Mouse (Mus musculus) fat pad, adult 2 months (tissue): ENCODE measurements around the gene Slc4a4.

Experiments used
- DNase-seq: peaks from one replicate; pipeline ENCODE4 v3.0.0-alpha.2; 2011; ENCODE audit warnings: low read depth, low spot score; ENCODE audit errors: extremely low read depth

Slc4a4 gene

DNA sequence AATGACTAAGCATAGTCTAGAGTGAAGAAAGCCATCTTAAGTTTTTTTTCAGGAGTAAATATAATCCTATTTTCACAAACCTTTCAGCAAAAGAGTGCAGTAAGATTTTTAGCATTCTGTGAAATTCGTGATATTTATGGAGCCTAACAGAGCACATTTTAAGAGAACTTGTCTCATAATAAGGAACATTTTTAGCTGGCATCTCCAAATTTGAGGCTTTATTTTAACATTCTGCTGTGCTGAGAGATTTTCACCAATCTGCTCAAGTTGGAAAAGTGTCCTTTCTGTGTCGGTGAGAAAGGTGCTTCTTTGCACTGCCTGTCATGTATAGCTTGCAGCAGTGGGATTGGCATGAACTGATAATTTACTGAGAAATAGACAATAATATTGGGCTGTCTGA lies 255.1 kb downstream of the Slc4a4 start:
- no peak for DNase-seq

DNA sequence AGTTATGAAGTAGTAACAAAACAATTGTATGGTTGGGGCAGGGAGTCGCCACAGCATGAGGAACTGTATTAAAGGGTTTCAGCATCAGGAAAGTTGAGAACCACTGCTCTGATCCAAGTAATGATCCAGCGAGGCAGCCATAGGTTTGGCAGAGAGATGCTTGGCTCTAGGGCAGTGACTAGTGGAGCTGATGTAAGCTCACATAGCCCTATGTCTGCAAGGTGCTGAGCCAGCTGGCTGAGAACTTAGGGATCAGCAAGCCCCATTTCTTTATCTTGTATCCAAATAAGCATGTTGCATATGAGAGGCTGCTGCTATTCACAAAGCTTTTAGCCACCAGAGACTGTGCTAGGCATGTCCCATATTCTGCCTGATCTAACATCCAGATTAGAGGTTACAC lies 259.7 kb downstream of the Slc4a4 start:
- DNase-seq, result no peak

DNA sequence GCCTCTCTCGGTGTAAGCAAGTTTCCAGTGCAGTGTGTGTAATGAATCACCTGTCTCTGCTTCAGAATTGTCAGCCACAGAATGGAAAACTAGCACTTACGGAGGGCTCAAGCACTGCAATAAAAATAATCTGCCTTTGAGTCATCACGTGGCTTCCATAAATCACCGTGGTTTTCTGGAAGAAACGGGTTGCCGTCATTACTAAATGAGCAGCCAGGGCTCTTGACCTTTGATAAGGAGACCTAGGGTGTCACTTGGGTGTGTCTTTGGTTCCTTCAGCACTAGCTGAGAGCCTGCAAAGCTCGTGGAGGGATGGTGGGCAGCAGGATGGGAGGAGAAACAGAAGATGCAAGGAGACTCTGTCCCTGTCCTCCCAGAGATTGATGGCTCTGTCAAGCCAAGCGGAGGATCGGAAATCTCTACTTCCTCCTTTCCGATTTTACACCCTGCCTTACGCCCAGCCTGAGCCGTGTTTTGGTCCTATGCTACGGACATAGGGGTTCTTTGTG lies 260.7 kb downstream of the Slc4a4 start:
- DNase-seq, result no peak

DNA sequence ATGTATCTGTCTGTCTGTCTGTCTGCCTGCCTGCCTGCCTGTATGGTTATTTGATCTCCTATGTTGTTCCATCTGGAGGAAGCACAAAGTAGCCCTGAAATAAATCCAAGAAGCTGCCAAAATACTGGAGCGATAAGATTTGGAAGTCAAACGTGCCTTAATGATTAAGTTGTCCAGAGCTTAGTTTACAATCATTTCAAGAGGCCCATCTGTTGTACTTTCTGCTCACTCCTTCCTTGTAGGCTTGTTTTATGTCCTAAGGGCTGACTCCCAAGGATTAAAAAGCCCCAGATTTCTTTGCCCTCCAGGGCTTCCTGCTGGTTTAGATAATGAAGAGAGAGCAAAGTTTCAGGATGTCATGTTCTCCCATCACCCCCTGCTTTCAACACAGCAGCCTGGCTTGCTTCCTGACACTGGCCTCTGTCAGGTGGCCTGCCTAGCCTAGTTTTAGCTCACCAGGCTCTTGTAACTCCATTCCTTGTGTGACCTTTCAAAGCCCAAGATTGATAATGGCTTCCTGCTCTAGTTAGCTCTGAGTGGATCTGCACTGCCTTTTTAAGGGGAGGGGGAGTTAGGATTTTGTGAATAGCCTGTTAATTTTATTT lies 262.9 kb downstream of the Slc4a4 start:
- no peak for DNase-seq

GRCm38 (mm10) chr5:89151076-89151475 lies 264.5 kb downstream of the Slc4a4 start:
- no peak for DNase-seq

DNA sequence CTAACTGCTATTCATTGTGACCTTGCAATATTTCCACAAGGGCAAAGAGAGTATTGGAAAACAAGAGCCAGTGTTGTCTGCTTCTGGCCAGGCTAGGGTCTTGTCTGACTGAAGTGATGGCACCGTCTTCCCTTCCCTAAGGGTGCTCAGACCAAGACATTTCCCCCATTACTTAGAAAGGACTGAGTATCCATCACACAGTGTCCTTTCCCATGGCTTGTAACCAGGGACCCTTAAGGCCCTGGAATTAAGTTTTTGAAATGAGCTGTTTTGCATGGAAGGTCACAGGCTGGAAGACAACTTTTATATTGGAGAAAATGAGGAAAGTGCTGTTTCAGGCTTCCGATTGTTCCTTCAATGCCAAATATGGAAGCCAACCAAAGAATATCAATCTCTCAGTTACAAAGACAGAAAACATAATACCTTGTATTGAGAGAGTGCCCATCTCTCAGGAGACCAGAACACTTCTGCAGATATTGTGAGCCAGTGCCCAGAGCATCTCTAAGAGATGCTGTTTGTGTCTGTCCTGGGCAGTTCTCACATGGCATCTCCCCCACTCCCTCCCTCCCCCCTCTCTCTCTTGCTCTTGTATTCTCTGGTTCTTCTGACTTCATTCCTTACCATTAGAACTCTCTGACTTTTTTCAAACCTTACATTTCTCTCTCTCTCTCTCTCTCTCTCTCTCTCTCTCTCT lies 284.6 kb downstream of the Slc4a4 start:
- no peak for DNase-seq

GRCm38 (mm10) chr5:89190063-89190462 lies 303.4 kb downstream of the Slc4a4 start:
- DNase-seq, result no peak

DNA sequence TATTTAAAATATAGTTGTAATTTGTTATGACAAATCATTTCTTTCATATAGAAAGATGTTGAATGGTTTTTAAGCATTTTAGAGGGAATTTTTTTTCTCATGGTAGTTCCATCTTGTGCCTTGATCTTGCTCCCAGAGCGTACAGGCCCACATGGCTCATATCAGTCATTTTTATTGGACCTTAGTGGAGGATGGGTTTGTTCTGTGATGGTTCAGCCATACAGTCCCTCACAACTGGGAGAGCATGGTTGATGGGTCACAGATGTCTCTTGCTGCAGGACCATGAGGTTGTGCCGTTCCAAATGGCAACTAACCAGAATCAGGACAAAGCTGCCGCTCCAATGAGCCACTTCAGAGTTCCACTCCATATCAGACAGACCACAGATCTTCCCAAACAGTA lies 308.0 kb downstream of the Slc4a4 start:
- DNase-seq, result no peak

GRCm38 (mm10) chr5:89198501-89198900 lies 311.9 kb downstream of the Slc4a4 start:
- no peak for DNase-seq

DNA sequence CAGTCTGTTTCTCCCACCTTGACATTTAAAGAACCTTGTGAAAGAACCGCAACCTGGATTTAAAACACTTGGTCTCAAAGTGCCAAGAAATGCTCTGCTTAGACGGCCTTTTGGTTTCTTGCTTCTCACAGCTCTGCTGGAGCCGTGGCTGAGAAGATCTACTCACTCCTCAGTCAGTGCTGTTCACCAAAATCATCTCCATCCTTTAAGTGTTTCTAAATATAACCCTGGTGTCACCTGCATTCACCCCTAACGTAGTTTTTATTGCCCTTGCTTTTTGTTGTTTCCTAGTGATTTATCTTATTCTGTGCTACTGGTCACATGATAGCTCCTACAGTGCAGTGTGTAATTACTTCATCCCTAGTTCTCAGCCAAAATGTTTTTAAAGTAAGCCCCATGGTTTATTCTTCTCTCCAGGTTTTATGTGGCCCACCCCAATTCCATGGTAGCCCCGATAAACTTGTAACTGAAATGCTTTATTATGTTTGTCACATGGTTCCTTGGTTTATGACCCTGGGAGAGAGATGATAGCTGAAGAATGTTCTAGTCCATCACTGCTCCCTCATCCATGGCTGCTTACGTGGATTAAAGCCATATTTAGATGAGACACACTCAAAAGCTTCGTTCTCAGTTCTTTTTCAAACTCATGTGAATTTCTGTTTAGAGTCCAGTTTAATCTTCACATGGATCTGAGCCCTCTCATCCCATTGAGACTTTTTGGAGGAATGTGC lies 323.5 kb downstream of the Slc4a4 start:
- no peak for DNase-seq

DNA sequence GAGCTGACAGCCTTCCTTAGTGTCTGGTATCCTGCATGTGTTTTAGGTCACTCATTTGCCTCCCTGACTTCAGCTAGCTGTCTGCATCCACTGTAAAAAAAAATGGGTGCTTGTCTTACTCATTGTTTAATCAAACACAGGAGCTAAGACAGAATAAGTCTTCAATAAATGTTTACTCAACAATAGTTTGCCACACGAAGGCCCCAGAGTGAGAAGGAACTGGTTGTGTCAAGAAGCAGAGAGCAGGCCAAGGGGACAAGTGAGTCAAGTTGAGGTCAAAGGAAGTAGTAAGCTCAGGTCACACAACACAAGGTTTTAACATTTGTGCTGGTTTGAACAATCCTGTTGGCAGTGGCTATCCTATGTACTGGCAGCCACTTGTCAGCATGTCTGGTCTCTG lies 324.4 kb downstream of the Slc4a4 start:
- DNase-seq, result no peak

GRCm38 (mm10) chr5:89218222-89218621 lies 331.6 kb downstream of the Slc4a4 start:
- no peak for DNase-seq

GRCm38 (mm10) chr5:89218709-89219108 lies 332.1 kb downstream of the Slc4a4 start:
- DNase-seq, result no peak

GRCm38 (mm10) chr5:89221658-89222057 lies 335.0 kb downstream of the Slc4a4 start:
- DNase-seq, result no peak

DNA sequence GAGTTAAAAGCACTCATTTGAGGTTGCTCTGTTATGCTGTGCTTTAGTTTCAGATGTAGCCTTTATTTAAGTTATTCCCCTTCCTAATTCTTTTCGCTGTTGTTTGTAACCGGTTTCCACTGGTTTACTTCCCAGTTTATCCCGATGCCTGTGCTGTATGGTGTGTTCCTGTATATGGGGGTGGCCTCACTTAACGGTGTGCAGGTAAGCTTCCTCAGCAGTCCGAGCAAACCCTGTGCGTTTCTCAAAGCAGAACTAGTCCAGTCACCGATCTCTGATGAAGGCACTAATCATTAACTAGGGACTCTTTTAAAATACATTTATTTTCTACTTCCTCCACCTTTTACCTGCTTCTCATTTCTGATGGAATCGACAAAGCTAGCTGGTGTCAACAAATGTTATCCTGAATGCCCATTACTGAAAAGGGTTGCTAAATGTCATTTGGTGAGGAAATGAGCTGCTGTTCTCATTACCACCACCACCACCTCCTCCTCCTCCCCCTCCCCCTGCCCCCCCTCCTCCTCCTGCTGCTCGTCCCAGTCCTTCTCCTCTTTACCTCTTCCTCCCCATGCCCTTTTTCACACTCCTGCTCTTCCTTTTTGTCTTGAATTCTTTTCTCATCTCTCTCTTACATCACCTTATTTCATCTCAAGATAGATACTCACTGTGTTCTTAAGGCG lies 336.6 kb downstream of the Slc4a4 start:
- DNase-seq, result no peak

DNA sequence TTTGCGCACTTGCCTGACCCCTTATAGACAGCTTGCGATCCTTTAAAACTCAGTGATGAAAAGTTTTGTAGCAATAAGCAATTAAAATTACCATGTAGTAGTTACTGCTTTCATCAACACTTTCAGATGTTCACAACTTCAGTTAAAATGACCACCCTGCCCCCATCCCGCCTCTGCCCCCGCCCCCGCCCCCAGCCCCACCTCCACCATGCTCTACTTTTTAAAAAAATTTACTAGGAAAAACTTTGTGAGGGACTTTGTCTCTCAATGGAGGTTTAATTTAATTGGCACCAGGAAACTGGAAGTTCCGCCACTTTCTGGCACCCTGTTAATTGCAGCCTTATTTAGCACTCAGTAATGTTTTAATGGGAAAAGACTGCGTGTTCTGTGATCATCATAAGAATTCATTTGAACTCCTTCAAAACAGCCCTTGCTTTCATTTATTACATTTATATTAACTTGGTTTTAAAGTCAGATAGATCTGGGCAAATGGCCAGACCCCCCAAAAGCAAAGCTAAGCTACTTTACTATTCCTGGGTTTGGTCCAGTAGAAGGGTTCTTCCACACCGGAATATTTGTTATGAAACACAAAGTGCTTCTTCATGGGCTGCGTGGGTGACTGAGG lies 337.2 kb downstream of the Slc4a4 start:
- no peak for DNase-seq

DNA sequence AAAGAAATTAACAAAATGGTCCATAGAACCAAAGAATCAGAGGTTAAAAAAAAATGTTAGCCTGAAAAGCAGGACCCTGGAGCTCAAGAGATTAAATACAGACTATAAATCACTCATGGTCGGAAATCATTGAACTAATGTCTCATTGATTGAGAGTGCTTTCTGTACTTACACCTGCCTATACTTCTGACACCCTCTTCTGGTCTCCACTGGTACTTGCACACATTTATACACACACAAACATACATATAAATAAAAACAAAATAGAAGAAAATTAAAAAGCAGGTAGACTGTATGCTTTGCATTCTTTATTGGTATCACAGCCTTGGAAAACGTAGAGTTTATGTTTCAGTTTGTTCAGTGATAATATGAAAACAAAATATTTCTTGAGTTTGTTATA lies 341.3 kb downstream of the Slc4a4 start:
- DNase-seq, result no peak

GRCm38 (mm10) chr5:89229606-89230005 lies 343.0 kb downstream of the Slc4a4 start:
- no peak for DNase-seq

- no peak for DNase-seq
These were observed 345.7 kb downstream of the Slc4a4 start for GRCm38 (mm10) chr5:89232313-89232712.

GRCm38 (mm10) chr5:89251806-89252205 lies 365.2 kb downstream of the Slc4a4 start:
- DNase-seq, result no peak
